ENCODE assay signal across 18 mouse cellular contexts in genomic region chr12:83517580-83517979, GRCm38 (mm10).
"Had no signal": no experiment of that assay in that cellular context is flagged by ENCODE, and none has a peak within 500 bp of the region (broad histone marks: within the 10 kb centered on the region; RNA-seq: fewer than 3 reads in every experiment).

No protein-coding gene starts in this region.

- H3K4me3 ChIP-seq: limb, embryonic 10.5 days; limb, embryonic 13.5 days; lung, embryonic 15.5 days; midbrain, embryonic 12.5 days; midbrain, embryonic 15.5 days; neural tube, embryonic 12.5 days; neural tube, embryonic 15.5 days; stomach, embryonic 15.5 days had no signal

- ATAC-seq: midbrain, embryonic 15.5 days had no signal

- H3K4me2 ChIP-seq: limb, embryonic 13.5 days; lung, embryonic 15.5 days; midbrain, embryonic 12.5 days; midbrain, embryonic 15.5 days; neural tube, embryonic 12.5 days; neural tube, embryonic 15.5 days; stomach, embryonic 15.5 days had no signal

- H3K9ac ChIP-seq: limb, embryonic 13.5 days; lung, embryonic 15.5 days; midbrain, embryonic 12.5 days; midbrain, embryonic 15.5 days; neural tube, embryonic 12.5 days; neural tube, embryonic 15.5 days; stomach, embryonic 15.5 days had no signal

- H3K36me3 ChIP-seq: limb, embryonic 10.5 days; limb, embryonic 13.5 days; lung, embryonic 15.5 days; midbrain, embryonic 12.5 days; midbrain, embryonic 15.5 days; neural tube, embryonic 12.5 days; neural tube, embryonic 15.5 days; stomach, embryonic 15.5 days had no signal

- H3K9me3 ChIP-seq: limb, embryonic 10.5 days; limb, embryonic 13.5 days; lung, embryonic 15.5 days; midbrain, embryonic 12.5 days; midbrain, embryonic 15.5 days; neural tube, embryonic 12.5 days; neural tube, embryonic 15.5 days; stomach, embryonic 15.5 days had no signal

- DNase-seq: kidney, adult 11 months; kidney, adult 8-10 months; kidney, postnatal 14 days; kidney, postnatal 4 days; lung, postnatal 10 days; lung, postnatal 36 days; retina, postnatal 1 day; right cerebral cortex, postnatal 25 days; spleen, adult 18-20 months; thymus, postnatal 36 days had no signal

- H3K27me3 ChIP-seq: limb, embryonic 13.5 days; lung, embryonic 15.5 days; midbrain, embryonic 15.5 days; neural tube, embryonic 12.5 days; neural tube, embryonic 15.5 days; stomach, embryonic 15.5 days had no signal

- H3K27ac ChIP-seq: limb, embryonic 10.5 days; limb, embryonic 13.5 days; lung, embryonic 15.5 days; midbrain, embryonic 12.5 days; midbrain, embryonic 15.5 days; neural tube, embryonic 12.5 days; neural tube, embryonic 15.5 days; stomach, embryonic 15.5 days had no signal
